In the genomic region with DNA sequence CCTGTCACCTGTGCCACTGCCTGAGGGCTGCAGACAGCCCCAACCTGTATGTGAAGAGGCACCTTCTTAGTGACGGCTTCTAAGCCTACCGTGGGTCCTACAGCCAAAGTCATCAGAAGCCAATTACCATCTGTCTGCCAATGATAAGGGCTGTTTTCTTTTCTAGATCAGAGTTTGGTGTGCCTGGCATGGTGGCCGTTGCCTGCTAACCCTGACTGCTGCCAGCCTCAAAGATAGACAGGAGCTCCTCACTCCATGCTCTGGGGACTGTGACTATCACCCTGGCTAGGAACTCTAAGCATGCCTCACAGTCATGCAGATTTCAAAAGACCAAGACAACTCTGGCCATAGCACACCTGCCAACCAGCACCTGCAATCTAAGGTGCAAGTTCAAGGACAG, we compare ENCODE assay signal across 17 mouse cellular contexts. TPM values are rescaled to one million over a fixed set of nuclear protein-coding genes. Genes with fewer than 3 reads are reported as not detected.
A peak's percentile ranks its signal among the peaks of the same experiment; 100 is the strongest.
DNase-seq lines count a peak whose midpoint lies in the region; ATAC-seq and TF ChIP-seq lines count a peak whose summit lies in the region.
"Had no signal": no experiment of that assay in that cellular context is flagged by ENCODE, and none has a peak within 500 bp of the region (broad histone marks: within the 10 kb centered on the region; RNA-seq: fewer than 3 reads in every experiment).

No protein-coding gene starts in this region.

- peaks cover 19% of the 10 kb centered on the region for H3K4me1 ChIP-seq in intestine, embryonic 16.5 days (ENCODE audit: control insufficient read depth, insufficient read depth, low read length)
- H3K4me1 ChIP-seq in intestine, embryonic 15.5 days (replicated peaks): peaks cover 10% of the 10 kb centered on the region; the same call in 1 of the 2 replicates
- peaks cover 76% of the 10 kb centered on the region for H3K4me1 ChIP-seq in erythroblast, embryonic 14.5 days (ENCODE audit: control insufficient read depth)
- peaks cover 42% of the 10 kb centered on the region for H3K4me1 ChIP-seq in liver, embryonic 16.5 days (ENCODE audit: control insufficient read depth, low read depth, low read length)
- H3K4me1 ChIP-seq in forebrain, postnatal 0 days (ENCODE audit: insufficient read depth): no peaks in the 10 kb centered on the region
- H3K4me1 ChIP-seq: embryonic facial prominence, embryonic 13.5 days had no signal

- H3K4me3 ChIP-seq in intestine, embryonic 16.5 days (ENCODE audit: low read length): no peak overlapping the region
- no peak overlapping the region for H3K4me3 ChIP-seq in intestine, embryonic 15.5 days (replicated peaks)
- peak overlapping the region; percentile 53 for H3K4me3 ChIP-seq in erythroblast, embryonic 14.5 days (replicated peaks)
- H3K4me3 ChIP-seq in liver, embryonic 16.5 days (ENCODE audit: low read depth, low read length): peak overlapping the region; percentile 23; the same call in 1 of the 2 replicates
- no peak overlapping the region for H3K4me3 ChIP-seq in forebrain, postnatal 0 days (ENCODE audit: low read depth, low read length)
- H3K4me3 ChIP-seq: embryonic facial prominence, embryonic 13.5 days; forebrain, embryonic 13.5 days had no signal

- H3K36me3 ChIP-seq in intestine, embryonic 16.5 days (ENCODE audit: control insufficient read depth, insufficient read depth, low read length): no peaks in the 10 kb centered on the region
- H3K36me3 ChIP-seq in intestine, embryonic 15.5 days: no peaks in the 10 kb centered on the region
- peaks cover 66% of the 10 kb centered on the region for H3K36me3 ChIP-seq in erythroblast, embryonic 14.5 days (ENCODE audit: control insufficient read depth)
- no peaks in the 10 kb centered on the region for H3K36me3 ChIP-seq in liver, embryonic 16.5 days (ENCODE audit: control insufficient read depth, insufficient read depth)
- H3K36me3 ChIP-seq in forebrain, postnatal 0 days (ENCODE audit: insufficient read depth): no peaks in the 10 kb centered on the region
- H3K36me3 ChIP-seq: embryonic facial prominence, embryonic 13.5 days had no signal

- H3K9ac ChIP-seq in intestine, embryonic 16.5 days (ENCODE audit: low read depth, low read length): 0 out of 2 replicates have a peak overlapping the region, but pooled peaks have one; percentile 14
- no peak overlapping the region for H3K9ac ChIP-seq in intestine, embryonic 15.5 days
- H3K9ac ChIP-seq in liver, embryonic 16.5 days (ENCODE audit: low read depth, low read length): peak overlapping the region; percentile 63
- H3K9ac ChIP-seq in forebrain, postnatal 0 days: no peak overlapping the region
- H3K9ac ChIP-seq: embryonic facial prominence, embryonic 13.5 days; forebrain, embryonic 13.5 days; hindbrain, embryonic 14.5 days had no signal

- H3K9me3 ChIP-seq in intestine, embryonic 16.5 days (ENCODE audit: control insufficient read depth, low read length): no peaks in the 10 kb centered on the region
- no peaks in the 10 kb centered on the region for H3K9me3 ChIP-seq in intestine, embryonic 15.5 days
- H3K9me3 ChIP-seq in erythroblast, embryonic 14.5 days (ENCODE audit: control insufficient read depth, low read length): no peaks in the 10 kb centered on the region
- H3K9me3 ChIP-seq in liver, embryonic 16.5 days (replicated peaks; ENCODE audit: control insufficient read depth, low read length): no peaks in the 10 kb centered on the region
- H3K9me3 ChIP-seq in forebrain, postnatal 0 days (ENCODE audit: low read length): no peaks in the 10 kb centered on the region
- H3K9me3 ChIP-seq: embryonic facial prominence, embryonic 13.5 days; forebrain, embryonic 13.5 days had no signal

- DNase-seq in MEL-GATA-1-ER (ENCODE audit: extremely low read depth, low read depth): peak; percentile 55
- no peak for DNase-seq in kidney, adult 8-10 months
- no peak for DNase-seq in forebrain, postnatal 0 days
- no peak for DNase-seq in cerebellum, adult 9-11 months
- DNase-seq: heart, adult 18-20 months; kidney, adult 18-20 months; right cerebral cortex, postnatal 4 days; thymus, postnatal 25 days had no signal

- no peaks in the 10 kb centered on the region for H3K27me3 ChIP-seq in intestine, embryonic 16.5 days (replicated peaks; ENCODE audit: control insufficient read depth, insufficient read depth, low read length)
- H3K27me3 ChIP-seq in intestine, embryonic 15.5 days (replicated peaks): no peaks in the 10 kb centered on the region
- no peaks in the 10 kb centered on the region for H3K27me3 ChIP-seq in erythroblast, embryonic 14.5 days (ENCODE audit: control insufficient read depth)
- H3K27me3 ChIP-seq in liver, embryonic 16.5 days (ENCODE audit: control insufficient read depth, insufficient read depth, low read depth, low read length): no peaks in the 10 kb centered on the region
- no peaks in the 10 kb centered on the region for H3K27me3 ChIP-seq in forebrain, postnatal 0 days (ENCODE audit: insufficient read depth, low read length)
- H3K27me3 ChIP-seq: embryonic facial prominence, embryonic 13.5 days; forebrain, embryonic 13.5 days had no signal

- no peak for ATAC-seq in intestine, embryonic 16.5 days
- no peak for ATAC-seq in intestine, embryonic 15.5 days
- ATAC-seq in liver, embryonic 16.5 days (ENCODE audit: low read depth): peak; percentile 82
- no peak for ATAC-seq in forebrain, postnatal 0 days
- ATAC-seq: forebrain, embryonic 13.5 days; lung, postnatal 0 days had no signal

- TF ChIP-seq CTCF in forebrain, postnatal 0 days (IDR thresholded peaks at IDR 0.05; ENCODE audit: low read depth): no peak

- no peak overlapping the region for H3K27ac ChIP-seq in intestine, embryonic 16.5 days (ENCODE audit: low read length)
- H3K27ac ChIP-seq in intestine, embryonic 15.5 days: no peak overlapping the region
- peak overlapping the region; percentile 83 for H3K27ac ChIP-seq in liver, embryonic 16.5 days (ENCODE audit: low read length)
- no peak overlapping the region for H3K27ac ChIP-seq in forebrain, postnatal 0 days (ENCODE audit: low read depth, low read length)
- H3K27ac ChIP-seq: embryonic facial prominence, embryonic 13.5 days; hindbrain, embryonic 14.5 days had no signal

- 79% methylated on average over 3 of the region's 3 CpGs for WGBS in intestine, embryonic 16.5 days
- whole genome bisulfite sequencing in intestine, embryonic 15.5 days: 70% methylated on average over 3 of the region's 3 CpGs
- WGBS in liver, embryonic 16.5 days (ENCODE audit: insufficient replicate concordance): 17% methylated on average over 3 of the region's 3 CpGs
- 88% methylated on average over 3 of the region's 3 CpGs for WGBS in forebrain, postnatal 0 days

- no peak overlapping the region for H3K4me2 ChIP-seq in intestine, embryonic 16.5 days (ENCODE audit: low read depth, low read length)
- H3K4me2 ChIP-seq in intestine, embryonic 15.5 days (replicated peaks): no peak overlapping the region
- peak overlapping the region; percentile 43 for H3K4me2 ChIP-seq in liver, embryonic 16.5 days (ENCODE audit: low read depth, low read length)
- no peak overlapping the region for H3K4me2 ChIP-seq in forebrain, postnatal 0 days (ENCODE audit: low read depth)
- H3K4me2 ChIP-seq: embryonic facial prominence, embryonic 13.5 days; forebrain, embryonic 13.5 days; hindbrain, embryonic 14.5 days; midbrain, embryonic 11.5 days had no signal

RNA-seq across cellular contexts. Expression of a gene that starts 10.7 kb away (rescaled TPM):
- polyA plus RNA-seq in intestine, embryonic 16.5 days (2015; fragmentation: Nextera tagmentation; extraction: Ambion mirVana): 7.6 and 10.5 TPM in 2 replicates
- polyA plus RNA-seq in intestine, embryonic 15.5 days (2015; fragmentation: Nextera tagmentation; extraction: Ambion mirVana): 5.8 and 6.0 TPM in 2 replicates
- 2.6 and 2.9 TPM in 2 replicates for polyA plus RNA-seq in erythroblast, embryonic 14.5 days (2012)
- 8.4 and 12.0 TPM in 2 replicates for polyA plus RNA-seq in liver, embryonic 16.5 days (2015; fragmentation: Nextera tagmentation; extraction: Ambion mirVana)
- total RNA-seq in forebrain, postnatal 0 days (2014; rRNA removed): 11.7 and 12.0 TPM in 2 replicates
- 4.6 and 6.2 TPM in 2 replicates for polyA plus RNA-seq in forebrain, postnatal 0 days (2015; fragmentation: Nextera tagmentation; extraction: Ambion mirVana)

RNA-seq across cellular contexts. Expression of a gene that starts 29.3 kb away (rescaled TPM):
- polyA plus RNA-seq in intestine, embryonic 16.5 days (2015; fragmentation: Nextera tagmentation; extraction: Ambion mirVana): 66.9 and 67.7 TPM in 2 replicates
- 55.7 and 64.3 TPM in 2 replicates for polyA plus RNA-seq in intestine, embryonic 15.5 days (2015; fragmentation: Nextera tagmentation; extraction: Ambion mirVana)
- 9.0 and 11.2 TPM in 2 replicates for polyA plus RNA-seq in erythroblast, embryonic 14.5 days (2012)
- 26.8 and 28.4 TPM in 2 replicates for polyA plus RNA-seq in liver, embryonic 16.5 days (2015; fragmentation: Nextera tagmentation; extraction: Ambion mirVana)
- 60.7 and 74.9 TPM in 2 replicates for total RNA-seq in forebrain, postnatal 0 days (2014; rRNA removed)
- 43.3 and 52.7 TPM in 2 replicates for polyA plus RNA-seq in forebrain, postnatal 0 days (2015; fragmentation: Nextera tagmentation; extraction: Ambion mirVana)

RNA-seq across cellular contexts. Expression of a gene that starts 32.6 kb away (rescaled TPM):
- 17.3 and 18.1 TPM in 2 replicates for polyA plus RNA-seq in intestine, embryonic 16.5 days (2015; fragmentation: Nextera tagmentation; extraction: Ambion mirVana)
- 20.6 and 23.0 TPM in 2 replicates for polyA plus RNA-seq in intestine, embryonic 15.5 days (2015; fragmentation: Nextera tagmentation; extraction: Ambion mirVana)
- 1.5 and 2.7 TPM in 2 replicates for polyA plus RNA-seq in erythroblast, embryonic 14.5 days (2012)
- 10.8 and 11.9 TPM in 2 replicates for polyA plus RNA-seq in liver, embryonic 16.5 days (2015; fragmentation: Nextera tagmentation; extraction: Ambion mirVana)
- 119 and 129 TPM in 2 replicates for total RNA-seq in forebrain, postnatal 0 days (2014; rRNA removed)
- 50.9 and 65.0 TPM in 2 replicates for polyA plus RNA-seq in forebrain, postnatal 0 days (2015; fragmentation: Nextera tagmentation; extraction: Ambion mirVana)

RNA-seq across cellular contexts. Expression of a gene that starts 32.8 kb away (rescaled TPM):
- 25.1 and 29.0 TPM in 2 replicates for polyA plus RNA-seq in intestine, embryonic 16.5 days (2015; fragmentation: Nextera tagmentation; extraction: Ambion mirVana)
- 25.4 and 26.4 TPM in 2 replicates for polyA plus RNA-seq in intestine, embryonic 15.5 days (2015; fragmentation: Nextera tagmentation; extraction: Ambion mirVana)
- polyA plus RNA-seq in erythroblast, embryonic 14.5 days (2012): 1.6 and 2.2 TPM in 2 replicates
- polyA plus RNA-seq in liver, embryonic 16.5 days (2015; fragmentation: Nextera tagmentation; extraction: Ambion mirVana): 12.1 and 12.7 TPM in 2 replicates
- 108 and 136 TPM in 2 replicates for total RNA-seq in forebrain, postnatal 0 days (2014; rRNA removed)
- polyA plus RNA-seq in forebrain, postnatal 0 days (2015; fragmentation: Nextera tagmentation; extraction: Ambion mirVana): 119 and 122 TPM in 2 replicates

Comparison
In these comparisons a context has a peak if more than half of its experiments do, and no peak if none do; other contexts are left out.
1. H3K9ac ChIP-seq: peak in intestine, embryonic 16.5 days (single experiment) and liver, embryonic 16.5 days (single experiment); none in intestine, embryonic 15.5 days (single experiment) and forebrain, postnatal 0 days (single experiment).
2. H3K4me3 ChIP-seq: peak in erythroblast, embryonic 14.5 days (single experiment) and liver, embryonic 16.5 days (single experiment); none in intestine, embryonic 16.5 days (single experiment), intestine, embryonic 15.5 days (single experiment) and forebrain, postnatal 0 days (single experiment).